Mouse (Mus musculus) MEL (cell line): ENCODE results near the gene Vps26a. TPM values are rescaled to one million over a fixed set of nuclear protein-coding genes. Genes with fewer than 3 reads are reported as not detected.

Source experiments
- DNase-seq: peaks from one replicate; pipeline ENCODE4 v3.0.0; 2011; ENCODE audit warnings: low read depth, low spot score
- H3K27ac ChIP-seq: 2 replicates; pipeline ENCODE4 v1.5.1; 2012; ENCODE audit warnings: low read depth, mild to moderate bottlenecking, control low read depth, low read length, moderate library complexity; ENCODE audit not compliant: control insufficient read depth
- H3K27me3 ChIP-seq, 2 experiments: fragments of 150-350 bp in 1 of 2; sonication (generic) in 1 of 2; 2 replicates each; pipeline ENCODE4 v1.6.1; 2012; ENCODE audit warnings: low read length in 2 of 2, mild to moderate bottlenecking in 2 of 2, improper control_type of control experiment in 1 of 2, moderate library complexity in 1 of 2; ENCODE audit not compliant: insufficient read depth in 2 of 2, control insufficient read depth in 1 of 2
- H3K36me3 ChIP-seq, 2 experiments: 2 replicates each; pipeline ENCODE4 v1.6.1; 2012 to 2014; ENCODE audit warnings: low read length in 2 of 2, improper control_type of control experiment in 1 of 2, inconsistent platforms in 1 of 2, mild to moderate bottlenecking in 1 of 2; ENCODE audit not compliant: insufficient read depth in 2 of 2, control insufficient read depth in 1 of 2
- H3K4me1 ChIP-seq, 2 experiments: fragments of 150-350 bp in 1 of 2; sonication (generic) in 1 of 2; 2 replicates each; pipeline ENCODE4 v1.6.1; 2012; ENCODE audit warnings: low read length in 2 of 2, improper control_type of control experiment in 1 of 2, mild to moderate bottlenecking in 1 of 2; ENCODE audit not compliant: insufficient read depth in 2 of 2, control insufficient read depth in 1 of 2
- H3K4me3 ChIP-seq, 2 experiments: fragments of 150-350 bp in 1 of 2; sonication (generic) in 1 of 2; 2 replicates each; pipeline ENCODE4 v1.5.1; 2012; ENCODE audit warnings: low read depth in 2 of 2, low read length in 2 of 2, mild to moderate bottlenecking in 2 of 2, moderate library complexity in 2 of 2, control low read depth in 1 of 2, improper control_type of control experiment in 1 of 2; ENCODE audit not compliant: control insufficient read depth in 1 of 2, insufficient read depth in 1 of 2
- H3K79me2 ChIP-seq: 2 replicates; pipeline ENCODE4 v1.6.1; 2012; ENCODE audit warnings: mild to moderate bottlenecking, low read length, moderate library complexity; ENCODE audit not compliant: control insufficient read depth, poor library complexity, insufficient read depth
- H3K9ac ChIP-seq: 2 replicates; pipeline ENCODE4 v1.6.1; 2012; ENCODE audit warnings: low read depth, mild to moderate bottlenecking, control low read depth, low read length, moderate library complexity; ENCODE audit not compliant: control insufficient read depth, poor library complexity, severe bottlenecking
- H3K9me3 ChIP-seq: fragments of 150-350 bp; sonication (generic); replicated peaks from 2 replicates; pipeline ENCODE4 v1.6.1; 2012; ENCODE audit warnings: mild to moderate bottlenecking, low read length, improper control_type of control experiment, moderate library complexity; ENCODE audit not compliant: insufficient read depth
- CHD1 ChIP-seq: IDR thresholded peaks from 2 replicates; pipeline ENCODE4 v1.6.1; 2012; ENCODE audit warnings: low read depth, mild to moderate bottlenecking, inconsistent platforms, low read length, improper control_type of control experiment
- CTCF ChIP-seq, 3 experiments: IDR thresholded peaks in 2 of 3; conservative IDR thresholded peaks in 1 of 3; 2 replicates each; pipeline ENCODE4 v1.5.1; 2011 to 2012; ENCODE audit warnings: low read length in 3 of 3, low read depth in 2 of 3, mild to moderate bottlenecking in 2 of 3, improper control_type of control experiment in 1 of 3, inconsistent platforms in 1 of 3, mixed read lengths in 1 of 3, moderate library complexity in 1 of 3; ENCODE audit not compliant: control insufficient read depth in 1 of 3, insufficient read depth in 1 of 3, poor library complexity in 1 of 3, severe bottlenecking in 1 of 3
- E2F4 ChIP-seq: IDR thresholded peaks from 2 replicates; pipeline ENCODE4 v1.6.1; 2011; ENCODE audit warnings: low read depth, low read length, improper control_type of control experiment, borderline replicate concordance
- ELF1 ChIP-seq: IDR thresholded peaks from 2 replicates; pipeline ENCODE4 v1.6.1; 2014; ENCODE audit warnings: low read depth, mild to moderate bottlenecking, inconsistent platforms, low read length, improper control_type of control experiment, moderate library complexity
- GATA1 ChIP-seq: IDR thresholded peaks from 2 replicates; pipeline ENCODE4 v1.6.1; 2011; ENCODE audit warnings: low read depth, low read length, improper control_type of control experiment
- HCFC1 ChIP-seq: IDR thresholded peaks from 2 replicates; pipeline ENCODE4 v1.6.1; 2012; ENCODE audit warnings: low read depth, mild to moderate bottlenecking, inconsistent platforms, low read length, improper control_type of control experiment, moderate library complexity
- MAZ ChIP-seq: IDR thresholded peaks from 2 replicates; pipeline ENCODE4 v1.6.1; 2012; ENCODE audit warnings: low read depth, mild to moderate bottlenecking, inconsistent platforms, low read length, improper control_type of control experiment
- MEF2A ChIP-seq: IDR thresholded peaks from 2 replicates; pipeline ENCODE4 v1.6.1; 2014; ENCODE audit warnings: low read depth, mild to moderate bottlenecking, inconsistent platforms, low read length, improper control_type of control experiment; ENCODE audit not compliant: poor library complexity, insufficient replicate concordance, severe bottlenecking; ENCODE audit errors: extremely low read depth
- MYC ChIP-seq: IDR thresholded peaks from 2 replicates; pipeline ENCODE4 v1.6.1; 2011; ENCODE audit warnings: low read depth, mild to moderate bottlenecking, low read length, improper control_type of control experiment, moderate library complexity
- NELFE ChIP-seq: IDR thresholded peaks from 2 replicates; pipeline ENCODE4 v1.6.1; 2011; ENCODE audit warnings: low read depth, low read length, improper control_type of control experiment
- POLR2A ChIP-seq, 2 experiments: IDR thresholded peaks; 2 replicates each; pipeline ENCODE4 v1.6.1; 2011 to 2012; ENCODE audit warnings: low read length in 2 of 2, mild to moderate bottlenecking in 2 of 2, control low read depth in 1 of 2, improper control_type of control experiment in 1 of 2, low read depth in 1 of 2, moderate library complexity in 1 of 2; ENCODE audit not compliant: control insufficient read depth in 1 of 2, insufficient read depth in 1 of 2, poor library complexity in 1 of 2
- POLR2AphosphoS2 ChIP-seq: IDR thresholded peaks from 2 replicates; pipeline ENCODE4 v1.6.1; 2011; ENCODE audit warnings: low read length, improper control_type of control experiment
- SIN3A ChIP-seq: IDR thresholded peaks from 2 replicates; pipeline ENCODE4 v1.6.1; 2012; ENCODE audit warnings: low read length, improper control_type of control experiment, inconsistent platforms
- SMC3 ChIP-seq: IDR thresholded peaks from 2 replicates; pipeline ENCODE4 v1.6.1; 2011; ENCODE audit warnings: low read depth, low read length, improper control_type of control experiment
- TAL1 ChIP-seq: IDR thresholded peaks from 2 replicates; pipeline ENCODE4 v1.6.1; 2012; ENCODE audit warnings: mild to moderate bottlenecking, inconsistent platforms, low read length, moderate library complexity, mixed read lengths
- UBTF ChIP-seq: IDR thresholded peaks from 2 replicates; pipeline ENCODE4 v1.6.1; 2012; ENCODE audit warnings: low read depth, mild to moderate bottlenecking, inconsistent platforms, low read length, improper control_type of control experiment, moderate library complexity, borderline replicate concordance; ENCODE audit not compliant: insufficient read depth
- USF1 ChIP-seq: IDR thresholded peaks from 2 replicates; pipeline ENCODE4 v1.6.1; 2014; ENCODE audit warnings: low read depth, mild to moderate bottlenecking, inconsistent platforms, low read length, improper control_type of control experiment, moderate library complexity
- ZC3H11A ChIP-seq: IDR thresholded peaks from 2 replicates; pipeline ENCODE4 v1.6.1; 2012; ENCODE audit warnings: low read depth, mild to moderate bottlenecking, inconsistent platforms, low read length, improper control_type of control experiment
- ZKSCAN1 ChIP-seq: IDR thresholded peaks from 2 replicates; pipeline ENCODE4 v1.6.1; 2012; ENCODE audit warnings: low read depth, mild to moderate bottlenecking, inconsistent platforms, low read length, improper control_type of control experiment, moderate library complexity
- ZMIZ1 ChIP-seq: IDR thresholded peaks from 2 replicates; pipeline ENCODE4 v1.6.1; 2012; ENCODE audit warnings: low read depth, mild to moderate bottlenecking, inconsistent platforms, low read length, improper control_type of control experiment, moderate library complexity
- ZNF384 ChIP-seq: IDR thresholded peaks from 2 replicates; pipeline ENCODE4 v1.6.1; 2012; ENCODE audit warnings: low read depth, mild to moderate bottlenecking, inconsistent platforms, low read length, improper control_type of control experiment
- polyA plus RNA-seq, 2 experiments: library from polyadenylated mRNA; stranded (reverse) in 1 of 2; unstranded in 1 of 2; fragments of >175 nt in 1 of 2; fragments of >200 nt in 1 of 2; gene quantifications; 2 replicates each; pipeline versions ENCODE4 v1.2.1 to v1.2.4; 2012; ENCODE audit warnings: low replicate concordance in 2 of 2, low read depth in 1 of 2; ENCODE audit not compliant: insufficient read length in 2 of 2, insufficient read depth in 1 of 2, missing spikeins in 1 of 2
- total RNA-seq: library from RNA; depleted of rRNA; stranded (reverse); fragments of 300-350 nt; gene quantifications from 2 replicates; pipeline ENCODE4 v1.2.3, GENCODE M21; 2012

Vps26a gene
- total and polyA plus RNA-seq, 3 experiments, result 34.2 to 64.1 TPM; not detected in 1

- TF ChIP-seq SMC3, result no peak
- TF ChIP-seq TAL1, result no peak
- no peak for TF ChIP-seq E2F4
- no peak for TF ChIP-seq ELF1
- TF ChIP-seq UBTF, result 0 out of 2 replicates have a peak, but pooled peaks have one; percentile 51
- TF ChIP-seq USF1, result peak; percentile 6; the same call in 1 of the 2 replicates
- TF ChIP-seq MYC, result no peak
- 0 out of 2 replicates have a peak, but pooled peaks have one; percentile 4 for TF ChIP-seq POLR2AphosphoS2
- TF ChIP-seq ZKSCAN1, result no peak
- peak; percentile 38 for TF ChIP-seq SIN3A
- TF ChIP-seq NELFE, result no peak; the same call in 1 of the 2 replicates
- no peak for TF ChIP-seq ZNF384
- TF ChIP-seq POLR2A (IDR thresholded peaks at IDR 0.05; ENCODE audit: control insufficient read depth in 1 of 2, insufficient read depth in 1 of 2, low read depth in 1 of 2, low read length in 2 of 2, poor library complexity in 1 of 2), result no peak
- TF ChIP-seq HCFC1, result 0 out of 2 replicates have a peak, but pooled peaks have one; percentile 38
- no peak for TF ChIP-seq ZMIZ1
- no peak for TF ChIP-seq CHD1
- peak; percentile 9; the same call in 1 of the 2 replicates for TF ChIP-seq GATA1
- TF ChIP-seq MEF2A, result no peak
- TF ChIP-seq, all 39 proteins: peak for 6
- peak; percentile 81 for DNase-seq
These were observed 575 bp downstream of the Vps26a start for GRCm38 (mm10) chr10:62485878-62486582.

GRCm38 (mm10) chr10:62481108-62481852 lies 5.3 kb downstream of the Vps26a start:
- no peak for DNase-seq
- H3K36me3 ChIP-seq, result peaks cover 15 to 22% of the 10 kb centered on the region in 2 experiments
- peaks cover 56% of the 10 kb centered on the region for H3K79me2 ChIP-seq
- no peak overlapping the region for H3K9ac ChIP-seq
- H3K4me1 ChIP-seq, result peaks cover 3 to 13% of the 10 kb centered on the region in 2 experiments; a peak in 1 of 4 replicates
- no peaks in the 10 kb centered on the region for H3K27me3 ChIP-seq
- H3K9me3 ChIP-seq, result no peaks in the 10 kb centered on the region
- peak in 2 of 3 experiments; percentile 7 to 12; a peak in 1 of 6 replicates for TF ChIP-seq CTCF (IDR thresholded peaks at IDR 0.05 in 2 of 3, conservative IDR thresholded peaks at IDR 0.05 in 1 of 3; ENCODE audit: control insufficient read depth in 1 of 3, insufficient read depth in 1 of 3, low read depth in 2 of 3, low read length in 3 of 3, poor library complexity in 1 of 3, severe bottlenecking in 1 of 3)
- TF ChIP-seq MYC, result peak; percentile 24; the same call in 1 of the 2 replicates
- no peak for TF ChIP-seq E2F4
- TF ChIP-seq MAZ, result no peak
- no peak for TF ChIP-seq ZC3H11A
- no peak for TF ChIP-seq CHD1
- H3K27ac ChIP-seq, result no peak overlapping the region
- no peak overlapping the region for H3K4me3 ChIP-seq

More at GRCm38 (mm10) chr10:62485878-62486582, 575 bp downstream of the Vps26a start:
- H3K4me1 ChIP-seq, result peaks cover 3 to 13% of the 10 kb centered on the region in 2 experiments; a peak in 2 of 4 replicates
- no peaks in the 10 kb centered on the region for H3K27me3 ChIP-seq
- H3K4me3 ChIP-seq, result peak overlapping the region; percentile 94 to 95
- peak overlapping the region; percentile 81 for H3K27ac ChIP-seq
- peaks cover 46% of the 10 kb centered on the region for H3K79me2 ChIP-seq
- H3K9me3 ChIP-seq, result no peaks in the 10 kb centered on the region
- H3K9ac ChIP-seq, result peak overlapping the region; percentile 74
- H3K36me3 ChIP-seq, result peaks cover 0 to 27% of the 10 kb centered on the region in 2 experiments; a peak in 2 of 4 replicates
